Mouse (Mus musculus): ENCODE results near the gene Cyp4f17.
A peak's percentile ranks its signal among the peaks of the same experiment; 100 is the strongest.
"Not testable (repeated sequence)": the region's sequence is repeated elsewhere in the genome, so short reads cannot be mapped to it uniquely, and the experiment has no call there.

The Cyp4f17 gene

GRCm38 (mm10) chr17:32527748-32528147, 21.9 kb downstream of the Cyp4f17 start:
- DNase-seq, result no peak

GRCm38 (mm10) chr17:32528408-32529337, 22.8 kb downstream of the Cyp4f17 start:
- peak; percentile 89 for DNase-seq

GRCm38 (mm10) chr17:32532356-32532755, 26.5 kb downstream of the Cyp4f17 start:
- not testable (repeated sequence) for DNase-seq

- DNase-seq, result no peak
Measured at GRCm38 (mm10) chr17:32534068-32534467, 28.2 kb downstream of the Cyp4f17 start.

- peak; percentile 92 for DNase-seq
Measured at GRCm38 (mm10) chr17:32536051-32536866, 30.4 kb downstream of the Cyp4f17 start, which contains the start of gene Cyp4f16. Gene Cyp4f16, plus strand, starts transcription at chr17:32536558.

GRCm38 (mm10) chr17:32536867-32537250, 31.0 kb downstream of the Cyp4f17 start:
- DNase-seq, result no peak

GRCm38 (mm10) chr17:32544792-32545191, 38.9 kb downstream of the Cyp4f17 start:
- not testable (repeated sequence) for DNase-seq

GRCm38 (mm10) chr17:32550377-32550776, 44.5 kb downstream of the Cyp4f17 start:
- not testable (repeated sequence) for DNase-seq

GRCm38 (mm10) chr17:32550900-32551770, 45.3 kb downstream of the Cyp4f17 start:
- peak; percentile 74 for DNase-seq

GRCm38 (mm10) chr17:32553016-32553415, 47.2 kb downstream of the Cyp4f17 start:
- DNase-seq, result not testable (repeated sequence)

GRCm38 (mm10) chr17:32554368-32554767, 48.5 kb downstream of the Cyp4f17 start:
- DNase-seq, result not testable (repeated sequence)

- DNase-seq, result not testable (repeated sequence)
Measured at GRCm38 (mm10) chr17:32563301-32563700, 57.5 kb downstream of the Cyp4f17 start.

GRCm38 (mm10) chr17:32573286-32573685, 67.4 kb downstream of the Cyp4f17 start:
- not testable (repeated sequence) for DNase-seq

- no peak for DNase-seq
Measured at GRCm38 (mm10) chr17:32577496-32578186, 71.8 kb downstream of the Cyp4f17 start.

Measured in kidney, adult 18-20 months (tissue).